Mouse (Mus musculus): ENCODE measurements at regions not wholly inside any gene's neighbourhood (a gene's known extent, or its start where the extent isn't known, plus 50 kb on each side); places are given as distances from the start of the nearest gene placed in this dataset.

- TF ChIP-seq MYOD1 (IDR thresholded peaks at IDR 0.05; ENCODE audit: control insufficient read depth, insufficient read length, low read depth) (no peak), MAX (IDR thresholded peaks at IDR 0.05) (no peak), CTCF (IDR thresholded peaks at IDR 0.05; ENCODE audit: control insufficient read depth, insufficient read depth, insufficient read length) (no peak)
These were observed 188.9 kb downstream of the Kcnrg start for GRCm38 (mm10) chr14:61795976-61796645.

Data from C2C12 (cell line).